Mouse (Mus musculus): Measurements from ENCODE around the gene Clk1.
A peak's percentile ranks its signal among the peaks of the same experiment; 100 is the strongest.
"Not testable (repeated sequence)": the region's sequence is repeated elsewhere in the genome, so short reads cannot be mapped to it uniquely, and the experiment has no call there.

The Clk1 gene

GRCm38 (mm10) chr1:58403745-58404144 lies 20.1 kb downstream of the Clk1 start:
- DNase-seq: no peak

- DNase-seq: no peak
These were observed 22.5 kb downstream of the Clk1 start for GRCm38 (mm10) chr1:58401396-58401795.

GRCm38 (mm10) chr1:58397731-58398130 lies 26.1 kb downstream of the Clk1 start:
- DNase-seq: no peak

GRCm38 (mm10) chr1:58396179-58396578 lies 27.7 kb downstream of the Clk1 start:
- no peak for DNase-seq

- DNase-seq: no peak
These were observed 28.5 kb downstream of the Clk1 start for GRCm38 (mm10) chr1:58395341-58395740.

- peak; percentile 64 for DNase-seq
These were observed 30.3 kb downstream of the Clk1 start for GRCm38 (mm10) chr1:58393284-58394195.

- peak; percentile 93 for DNase-seq
These were observed 31.1 kb downstream of the Clk1 start, which contains the start of gene Bzw1 for GRCm38 (mm10) chr1:58392652-58393283. Bzw1 (plus strand) TSS chr1:58392898.

GRCm38 (mm10) chr1:58392268-58392651 lies 31.6 kb downstream of the Clk1 start:
- no peak for DNase-seq

- DNase-seq: no peak
These were observed 32.2 kb downstream of the Clk1 start for GRCm38 (mm10) chr1:58391421-58392267.

- DNase-seq: no peak
These were observed 41.1 kb downstream of the Clk1 start for GRCm38 (mm10) chr1:58382586-58383281.

GRCm38 (mm10) chr1:58375574-58376147 lies 48.2 kb downstream of the Clk1 start:
- DNase-seq: no peak

GRCm38 (mm10) chr1:58374266-58374665 lies 49.6 kb downstream of the Clk1 start:
- not testable (repeated sequence) for DNase-seq

- no peak for DNase-seq
These were observed 54.1 kb downstream of the Clk1 start for GRCm38 (mm10) chr1:58369716-58370115.

- DNase-seq: no peak
These were observed 57.0 kb downstream of the Clk1 start for GRCm38 (mm10) chr1:58366737-58367471.

- no peak for DNase-seq
These were observed 58.0 kb downstream of the Clk1 start for GRCm38 (mm10) chr1:58365829-58366228.

- no peak for DNase-seq
These were observed 59.3 kb downstream of the Clk1 start for GRCm38 (mm10) chr1:58364551-58364950.

- DNase-seq: no peak
These were observed 61.6 kb downstream of the Clk1 start for GRCm38 (mm10) chr1:58362296-58362695.

All from liver (tissue).